Mouse (Mus musculus): Measurements from ENCODE around the gene Sp9. TPM values are rescaled to one million over a fixed set of nuclear protein-coding genes. Genes with fewer than 3 reads are reported as not detected.

The Sp9 gene
- polyA plus RNA-seq, 1 experiment from 2014 or later: 3.7 TPM

- no peak overlapping the region for H3K4me2 ChIP-seq
- H3K4me1 ChIP-seq: no peaks in the 10 kb centered on the region
- no peak for ATAC-seq (ENCODE audit: insufficient number of reproducible peaks, insufficient read depth, low FRiP score, low TSS enrichment, low read depth)
- H3K9me3 ChIP-seq: no peaks in the 10 kb centered on the region
- WGBS: 87% methylated on average over 5 of the region's 5 CpGs
- H3K27ac ChIP-seq: no peak overlapping the region
- no peak overlapping the region for H3K4me3 ChIP-seq
- no peaks in the 10 kb centered on the region for H3K27me3 ChIP-seq
- H3K36me3 ChIP-seq: peaks cover 8% of the 10 kb centered on the region; the same call in 1 of the 2 replicates
- H3K9ac ChIP-seq: no peak overlapping the region
Measured at GRCm38 (mm10) chr2:73319218-73319617, 47.5 kb downstream of the Sp9 start.

DNA sequence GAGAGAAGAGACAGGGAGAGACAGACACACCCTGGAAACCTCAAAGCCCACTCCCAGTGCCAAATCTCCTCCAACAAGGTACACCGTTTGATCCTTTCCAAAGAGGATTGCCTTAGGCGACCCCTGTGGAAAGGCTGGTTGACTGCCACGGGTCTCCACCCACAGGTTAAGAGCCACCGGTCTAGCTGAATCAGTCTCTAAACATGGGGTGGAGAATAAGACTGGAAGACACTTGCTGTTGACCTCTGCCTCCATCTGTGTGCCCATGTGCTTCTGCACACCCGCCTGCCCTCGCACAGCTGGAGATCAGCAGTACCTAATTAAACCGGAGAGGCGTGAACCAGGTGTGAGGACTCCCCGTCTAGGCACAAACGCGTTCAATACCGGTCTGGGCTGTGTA lies 51.3 kb downstream of the Sp9 start:
- H3K4me1 ChIP-seq: no peaks in the 10 kb centered on the region
- H3K36me3 ChIP-seq: peaks cover 5% of the 10 kb centered on the region; the same call in 1 of the 2 replicates
- ATAC-seq (ENCODE audit: insufficient number of reproducible peaks, insufficient read depth, low FRiP score, low TSS enrichment, low read depth): no peak
- H3K9me3 ChIP-seq: no peaks in the 10 kb centered on the region
- WGBS: 71% methylated on average over 12 of the region's 12 CpGs
- no peak overlapping the region for H3K27ac ChIP-seq
- no peak overlapping the region for H3K4me3 ChIP-seq
- H3K27me3 ChIP-seq: no peaks in the 10 kb centered on the region
- no peak overlapping the region for H3K9ac ChIP-seq
- H3K4me2 ChIP-seq: no peak overlapping the region

DNA sequence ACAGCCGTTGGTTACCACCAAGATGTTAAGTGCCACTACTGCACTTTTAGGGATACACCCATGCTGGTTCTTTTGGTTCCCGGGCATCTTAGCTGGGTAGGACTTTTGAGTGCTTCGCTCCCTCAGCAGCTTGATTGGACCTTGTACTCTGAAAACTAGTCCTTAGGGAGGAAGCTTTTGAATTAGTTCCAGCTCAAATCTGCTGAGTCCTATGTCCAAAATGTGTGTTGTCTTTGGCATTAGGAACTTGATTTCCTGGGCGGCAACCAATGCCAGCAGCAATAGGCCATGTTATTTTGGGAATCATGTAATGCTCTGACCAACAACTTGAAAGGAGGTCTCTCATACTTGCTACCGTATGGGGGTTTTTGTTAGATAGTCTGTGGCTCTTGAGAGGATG lies 54.1 kb downstream of the Sp9 start:
- no peak for ATAC-seq (ENCODE audit: insufficient number of reproducible peaks, insufficient read depth, low FRiP score, low TSS enrichment, low read depth)
- Histone ChIP-seq H3K4me2 (no peak overlapping the region), H3K27me3 (no peaks in the 10 kb centered on the region), H3K9ac (no peak overlapping the region), H3K9me3 (no peaks in the 10 kb centered on the region), H3K36me3 (no peaks in the 10 kb centered on the region), H3K27ac (no peak overlapping the region), H3K4me1 (no peaks in the 10 kb centered on the region), H3K4me3 (no peak overlapping the region)
- 88% methylated on average over 5 of the region's 5 CpGs for WGBS

Other genes with a start within 250 kb of the Sp9 start
- 108 and 118 TPM in 2 replicates for gene Ola1, start 53.0 kb upstream of the Sp9 start, polyA plus RNA-seq (2015; fragmentation: Nextera tagmentation; extraction: Ambion mirVana)
- 15.0 and 17.5 TPM in 2 replicates for gene Scrn3, start 40.7 kb downstream of the Sp9 start, polyA plus RNA-seq (2015; fragmentation: Nextera tagmentation; extraction: Ambion mirVana)
- 34.7 and 35.4 TPM in 2 replicates for gene Cir1, start 40.8 kb downstream of the Sp9 start, polyA plus RNA-seq (2015; fragmentation: Nextera tagmentation; extraction: Ambion mirVana)
- 8.6 and 9.5 TPM in 2 replicates for gene Gpr155, start 114.6 kb downstream of the Sp9 start, polyA plus RNA-seq (2015; fragmentation: Nextera tagmentation; extraction: Ambion mirVana)

Measured in embryonic facial prominence, embryonic 13.5 days (tissue).